Mouse (Mus musculus) skeletal muscle tissue, adult 2 months (tissue): ENCODE results near the gene Dok7.
A peak's percentile ranks its signal among the peaks of the same experiment; 100 is the strongest.

Source experiments
- DNase-seq: peaks from one replicate; pipeline ENCODE4 v3.0.0-alpha.2; 2012; ENCODE audit warnings: low read depth, low spot score

The Dok7 gene

GRCm38 (mm10) chr5:35117633-35118032 lies 61.1 kb downstream of the Dok7 start:
- DNase-seq, result no peak

- DNase-seq, result no peak
These were observed 61.9 kb downstream of the Dok7 start for GRCm38 (mm10) chr5:35118418-35118817.

GRCm38 (mm10) chr5:35120024-35120423 lies 63.5 kb downstream of the Dok7 start:
- DNase-seq, result no peak

- no peak for DNase-seq
These were observed 72.6 kb downstream of the Dok7 start for GRCm38 (mm10) chr5:35129208-35129607.

- no peak for DNase-seq
These were observed 73.2 kb downstream of the Dok7 start for GRCm38 (mm10) chr5:35129767-35130191.

- no peak for DNase-seq
These were observed 74.7 kb downstream of the Dok7 start for GRCm38 (mm10) chr5:35131237-35131636.

- peak; percentile 74 for DNase-seq
These were observed 75.2 kb downstream of the Dok7 start for GRCm38 (mm10) chr5:35131773-35132172.

GRCm38 (mm10) chr5:35132278-35132980 lies 75.9 kb downstream of the Dok7 start:
- DNase-seq, result no peak

- DNase-seq, result no peak
These were observed 76.9 kb downstream of the Dok7 start for GRCm38 (mm10) chr5:35133468-35133867.

- DNase-seq, result no peak
These were observed 77.7 kb downstream of the Dok7 start for GRCm38 (mm10) chr5:35134286-35134685.

- no peak for DNase-seq
These were observed 79.3 kb downstream of the Dok7 start for GRCm38 (mm10) chr5:35135903-35136302.
